Mouse (Mus musculus): Measurements from ENCODE around the gene Kcnh6. TPM values are rescaled to one million over a fixed set of nuclear protein-coding genes. Genes with fewer than 3 reads are reported as not detected.
"Not testable (repeated sequence)": the region's sequence is repeated elsewhere in the genome, so short reads cannot be mapped to it uniquely, and the experiment has no call there.

Kcnh6 gene
- total RNA-seq, 2 experiments from 2014 or later, result 0.13 TPM; not detected in 1

DNA sequence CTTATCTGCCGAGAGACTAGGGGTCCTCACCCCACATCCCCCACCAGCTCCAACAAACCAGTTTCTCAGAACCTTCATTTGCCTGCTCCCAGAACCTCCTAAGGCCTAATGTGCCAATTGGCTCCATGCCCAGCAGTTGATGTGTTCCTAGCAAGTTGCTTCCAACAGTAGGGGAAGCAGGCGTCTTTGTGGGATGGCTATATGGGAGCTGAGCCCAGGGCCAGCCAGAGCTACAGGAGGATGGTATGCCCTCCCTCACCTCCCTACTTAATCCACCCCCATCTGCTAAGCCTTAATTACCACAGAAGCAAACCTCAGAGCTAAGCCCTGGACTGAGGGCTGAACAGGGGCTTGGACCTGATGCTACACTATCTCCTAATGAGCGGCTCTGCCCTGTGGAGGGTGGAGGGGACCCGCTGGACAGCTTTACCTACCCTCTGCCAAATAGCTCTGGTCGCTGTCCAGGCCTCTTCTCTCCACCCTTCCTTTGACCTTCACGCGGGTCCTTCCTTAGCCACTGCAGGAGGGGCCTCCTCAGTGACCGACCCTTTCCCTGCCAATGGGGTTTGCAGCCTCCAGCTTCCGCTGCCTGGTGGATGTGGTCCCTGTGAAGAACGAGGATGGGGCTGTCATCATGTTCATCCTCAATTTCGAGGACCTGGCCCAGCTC lies 5.8 kb downstream of the Kcnh6 start:
- peak; percentile 34 to 60 for DNase-seq

DNA sequence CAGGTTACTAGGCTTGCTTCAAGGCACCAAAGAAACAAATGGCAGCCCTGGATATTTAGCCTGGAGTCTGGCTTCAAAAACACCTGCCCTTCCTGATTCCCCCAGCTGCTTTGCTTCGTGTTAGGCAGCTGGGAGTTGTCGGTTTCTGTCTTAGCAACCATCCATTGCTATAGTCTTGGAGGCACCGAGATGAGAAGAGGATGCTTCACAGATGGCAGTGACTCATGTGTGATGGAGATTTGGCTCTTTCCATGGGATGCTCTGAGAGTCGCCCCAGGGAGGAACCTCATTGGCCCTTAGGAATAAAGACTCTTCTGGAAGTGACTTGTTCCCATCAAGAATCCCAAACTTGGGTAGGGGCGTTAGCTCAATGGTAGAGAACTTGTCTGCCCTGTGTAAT lies 8.5 kb downstream of the Kcnh6 start:
- DNase-seq, result no peak

GRCm38 (mm10) chr11:106020051-106020763 lies 12.3 kb downstream of the Kcnh6 start:
- no peak for DNase-seq

- no peak for DNase-seq
Measured at GRCm38 (mm10) chr11:106025774-106026173, 17.9 kb downstream of the Kcnh6 start.

- peak; percentile 71 to 73 for DNase-seq
Measured at GRCm38 (mm10) chr11:106026465-106027151, 18.7 kb downstream of the Kcnh6 start.

GRCm38 (mm10) chr11:106027607-106028006 lies 19.7 kb downstream of the Kcnh6 start:
- no peak for DNase-seq

DNA sequence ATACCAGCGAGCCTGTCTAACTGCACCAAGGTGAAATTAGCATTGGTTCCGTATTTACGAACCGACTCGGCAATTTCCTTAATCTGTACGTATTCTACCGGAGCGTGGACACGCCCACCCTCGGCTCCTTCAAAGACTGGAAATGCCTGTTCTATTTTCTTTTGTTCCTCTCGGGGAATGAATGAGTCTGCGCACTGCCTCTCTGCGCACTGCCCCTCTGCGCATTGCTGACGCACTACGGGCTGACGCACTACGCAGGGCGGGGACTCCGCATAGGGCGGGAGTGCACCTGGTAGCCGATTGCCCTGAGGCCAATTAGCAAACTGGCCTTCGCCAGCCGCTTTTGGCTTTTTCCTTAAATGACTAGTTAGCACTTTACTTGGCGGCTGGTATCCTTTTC lies 24.1 kb downstream of the Kcnh6 start:
- not testable (repeated sequence) for DNase-seq

GRCm38 (mm10) chr11:106033491-106033919 lies 25.6 kb downstream of the Kcnh6 start:
- peak in 1 of 2 experiments; percentile 13 for DNase-seq

GRCm38 (mm10) chr11:106034986-106035385 lies 27.1 kb downstream of the Kcnh6 start:
- no peak for DNase-seq

GRCm38 (mm10) chr11:106036548-106037417 lies 28.9 kb downstream of the Kcnh6 start, which contains the start of gene Dcaf7:
TSS of gene Dcaf7 (plus strand) at chr11:106036872.
- DNase-seq, result peak; percentile 95 to 96

DNA sequence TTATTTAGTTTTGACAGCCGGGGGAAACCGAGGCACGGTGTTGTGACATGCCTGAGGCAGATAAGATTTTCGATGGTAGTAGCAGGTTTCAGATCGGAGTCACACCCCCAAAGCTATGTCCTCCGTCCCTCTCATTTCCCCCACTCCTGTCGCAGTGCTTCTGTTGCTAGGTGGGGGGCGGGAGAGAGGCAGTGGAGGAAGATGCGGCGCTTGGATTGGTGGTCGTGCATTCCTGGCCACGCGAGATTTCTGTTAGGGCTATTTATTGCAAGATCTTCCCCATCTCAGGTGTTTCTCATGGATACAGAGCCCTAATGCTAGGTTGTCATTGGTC lies 29.5 kb downstream of the Kcnh6 start:
- DNase-seq, result peak; percentile 10 to 34

GRCm38 (mm10) chr11:106044349-106044748 lies 36.4 kb downstream of the Kcnh6 start:
- no peak for DNase-seq

DNA sequence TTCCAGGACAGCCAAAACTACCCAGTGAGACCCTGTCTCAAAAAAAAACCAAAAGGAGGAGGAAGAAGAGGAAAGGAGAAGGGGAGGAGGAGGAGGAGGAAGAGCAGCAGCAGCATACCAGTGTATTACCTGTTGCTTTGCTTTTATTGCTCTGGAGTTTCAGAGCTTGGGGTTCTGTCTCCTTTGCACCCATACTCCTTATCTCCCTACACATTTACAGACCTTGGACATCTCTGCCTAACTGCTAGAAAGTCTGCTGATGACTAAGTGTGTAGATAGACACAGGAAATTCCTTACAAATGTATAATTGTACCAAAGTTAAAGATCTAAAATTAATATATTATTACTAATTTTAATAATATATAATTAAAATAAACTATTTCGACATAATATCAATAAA lies 37.3 kb downstream of the Kcnh6 start:
- no peak for DNase-seq

- DNase-seq, result no peak
Measured at GRCm38 (mm10) chr11:106045780-106046179, 37.9 kb downstream of the Kcnh6 start.

- DNase-seq, result no peak
Measured at GRCm38 (mm10) chr11:106046584-106046983, 38.7 kb downstream of the Kcnh6 start.

- DNase-seq, result no peak
Measured at GRCm38 (mm10) chr11:106053921-106054320, 46.0 kb downstream of the Kcnh6 start.

DNA sequence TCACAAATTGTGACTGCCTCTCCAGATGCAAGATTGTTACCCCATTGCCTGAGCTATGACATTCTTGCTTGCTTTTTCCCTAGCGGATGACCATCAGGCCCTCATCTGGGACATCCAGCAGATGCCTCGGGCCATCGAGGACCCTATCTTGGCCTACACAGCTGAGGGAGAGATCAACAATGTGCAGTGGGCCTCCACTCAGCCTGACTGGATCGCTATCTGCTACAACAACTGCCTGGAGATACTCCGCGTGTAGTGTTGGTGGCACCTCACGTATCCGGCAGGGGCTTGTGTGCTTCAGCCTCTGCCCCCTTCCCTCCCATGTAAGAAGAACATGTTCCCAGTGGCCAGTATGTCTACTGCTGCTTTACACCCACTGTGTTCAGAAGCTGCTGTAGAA lies 46.7 kb downstream of the Kcnh6 start:
- no peak for DNase-seq

GRCm38 (mm10) chr11:106055341-106055740 lies 47.4 kb downstream of the Kcnh6 start:
- DNase-seq, result peak; percentile 41 to 48

DNA sequence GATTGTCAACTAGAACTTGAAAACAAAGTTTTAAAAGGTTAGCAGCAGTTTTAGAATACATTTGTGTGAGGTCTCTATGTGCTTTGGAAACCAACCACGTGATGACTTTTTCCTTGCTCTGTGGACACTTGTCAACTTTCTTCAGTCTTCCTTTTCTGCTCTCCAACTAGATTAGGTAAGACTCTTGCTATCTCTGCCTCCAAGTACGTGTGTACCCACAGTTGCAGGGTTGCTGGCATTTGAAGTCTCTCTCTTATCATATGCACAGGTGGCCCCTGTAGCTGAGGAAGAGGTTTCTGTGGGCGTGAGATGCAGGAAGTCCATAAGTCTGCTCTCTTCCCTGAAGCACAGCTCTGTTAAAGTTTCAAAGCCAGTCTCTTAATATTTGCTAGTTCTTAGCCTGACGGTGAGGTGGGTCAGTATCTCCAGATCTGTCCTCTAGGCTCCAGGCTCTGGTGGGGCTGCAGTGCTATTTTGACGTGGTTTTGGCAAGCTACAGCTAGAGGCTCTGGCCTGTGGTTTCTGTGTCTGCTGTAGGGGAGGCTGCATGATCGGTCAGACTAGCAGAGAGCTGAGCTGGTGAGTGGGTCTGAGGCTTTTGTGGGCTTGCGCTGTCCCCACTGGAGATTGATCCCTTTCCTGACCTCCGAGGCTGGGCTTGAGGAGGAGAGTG lies 49.0 kb downstream of the Kcnh6 start:
- DNase-seq, result no peak

DNA sequence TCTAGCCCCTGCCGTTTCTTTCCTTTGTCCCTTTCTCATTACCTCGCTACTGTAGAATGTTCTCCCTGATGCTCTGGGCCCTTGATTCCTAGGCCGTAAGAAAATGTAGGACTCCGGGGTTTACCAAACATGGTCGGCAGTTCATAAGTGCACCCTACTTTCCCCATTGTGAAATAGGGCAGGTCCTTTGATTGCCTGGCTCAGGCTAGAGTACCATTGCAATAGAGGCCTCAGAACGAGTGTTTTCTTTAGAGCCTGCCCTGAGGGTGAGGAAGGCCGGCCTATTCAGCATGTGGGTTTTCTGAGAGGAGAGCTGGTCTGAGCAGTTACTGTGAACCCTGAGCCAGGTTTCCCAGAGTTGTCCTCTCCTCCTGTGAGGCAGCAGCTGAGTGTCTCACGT lies 50.1 kb downstream of the Kcnh6 start:
- no peak for DNase-seq

DNA sequence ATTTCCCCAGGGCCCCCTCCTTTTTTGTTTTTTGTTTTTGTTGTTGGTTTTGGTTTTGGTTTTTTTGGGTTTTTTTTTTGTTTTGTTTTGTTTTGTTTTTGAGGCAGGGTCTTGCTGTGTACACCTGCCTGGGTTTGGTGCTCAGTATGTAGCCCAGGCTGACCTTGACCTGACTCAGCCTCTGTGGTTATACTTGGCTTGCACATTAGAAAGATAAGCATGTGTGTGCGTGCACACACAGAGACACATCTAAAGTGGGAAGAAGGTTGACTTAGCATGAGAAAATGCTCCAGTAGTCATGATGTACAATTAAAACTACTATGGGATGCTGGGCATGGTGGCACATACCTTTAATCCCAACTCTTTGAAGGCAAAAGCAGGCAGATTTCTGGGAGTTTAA lies 52.6 kb downstream of the Kcnh6 start:
- no peak for DNase-seq

GRCm38 (mm10) chr11:106061311-106061710 lies 53.4 kb downstream of the Kcnh6 start:
- DNase-seq, result no peak

Data from adrenal gland, postnatal 36 days (tissue).